Mouse (Mus musculus) heart, embryonic 16.5 days (tissue): Measurements from ENCODE around the gene Nceh1. TPM values are rescaled to one million over a fixed set of nuclear protein-coding genes. Genes with fewer than 3 reads are reported as not detected.

Experiments
- ATAC-seq: fragments of 200-750 bp; cut with Nextera tagmentation; replicated peaks from 2 replicates; pipeline ENCODE4 v1.8.0; 2017; ENCODE audit warnings: moderate number of reproducible peaks; ENCODE audit not compliant: insufficient read depth, low FRiP score; ENCODE audit errors: extremely low read depth
- H3K27ac ChIP-seq: fragments of 300-500 bp; sonication (generic); 2 replicates; pipeline ENCODE4 v1.5.1; 2014; ENCODE audit warnings: mild to moderate bottlenecking, low read length, control low read depth, moderate library complexity
- H3K27me3 ChIP-seq: fragments of 300-500 bp; sonication (generic); 2 replicates; pipeline ENCODE4 v1.6.1; 2014; ENCODE audit warnings: low read length, mixed read lengths; ENCODE audit not compliant: control insufficient read depth, insufficient read depth
- H3K36me3 ChIP-seq: fragments of 300-500 bp; sonication (generic); 2 replicates; pipeline ENCODE4 v1.6.1; 2014; ENCODE audit not compliant: control insufficient read depth, insufficient read depth
- H3K4me1 ChIP-seq: fragments of 300-500 bp; sonication (generic); 2 replicates; pipeline ENCODE4 v1.6.1; 2014; ENCODE audit warnings: low read length, mixed read lengths; ENCODE audit not compliant: control insufficient read depth, insufficient read depth
- H3K4me2 ChIP-seq: fragments of 300-500 bp; sonication (generic); 2 replicates; pipeline ENCODE4 v1.6.1; 2014; ENCODE audit warnings: low read depth, mild to moderate bottlenecking, control low read depth, low read length
- H3K4me3 ChIP-seq: fragments of 300-500 bp; sonication (generic); 2 replicates; pipeline ENCODE4 v1.5.1; 2014; ENCODE audit warnings: mild to moderate bottlenecking, control low read depth, low read length
- H3K9ac ChIP-seq: fragments of 300-500 bp; sonication (generic); 2 replicates; pipeline ENCODE4 v1.6.1; 2014; ENCODE audit warnings: low read length, control low read depth
- H3K9me3 ChIP-seq: fragments of 300-500 bp; sonication (generic); replicated peaks from 2 replicates; pipeline ENCODE4 v1.6.1; 2016; ENCODE audit warnings: low read length; ENCODE audit not compliant: control insufficient read depth
- WGBS: fragments of 180-500 bp; shearing (Covaris S2); extraction: QIAGEN DNeasy Blood & Tissue Kit; methylation state at CpG from one replicate; pipeline ENCODE4 v1.1.7; 2014; 5-methylcytosine and 5-hydroxymethylcytosine counted together
- polyA plus RNA-seq: library from polyadenylated mRNA; unstranded; fragments of >200 nt; fragmentation: Nextera tagmentation; extraction: Ambion mirVana; gene quantifications from 2 replicates; pipeline ENCODE4 v1.2.1, GENCODE M21; 2015

The Nceh1 gene
- polyA plus RNA-seq, 1 experiment from 2014 or later, result 22.3 TPM

DNA sequence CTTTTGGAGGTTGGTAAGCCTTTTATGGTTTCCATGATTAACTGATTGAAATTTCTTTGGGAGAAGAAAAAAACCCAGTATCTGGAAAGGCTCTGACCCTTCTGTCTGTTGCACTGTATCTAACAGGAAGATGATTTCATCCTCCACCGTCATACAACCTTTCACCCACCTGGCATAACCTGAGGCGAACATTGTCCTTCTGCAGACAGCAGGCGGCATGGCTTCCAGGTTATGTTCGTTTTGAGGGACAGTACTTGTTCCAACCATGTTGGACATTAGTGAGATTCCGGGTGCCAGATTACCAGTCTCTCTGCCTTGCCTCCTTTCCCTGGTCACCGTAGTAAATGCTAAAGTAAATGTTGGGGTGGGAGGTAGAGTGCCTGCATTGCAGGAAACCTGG is 51.1 kb downstream of the Nceh1 start:
- no peak overlapping the region for H3K4me2 ChIP-seq
- H3K4me3 ChIP-seq, result no peak overlapping the region
- WGBS, result 72% methylated on average over 6 of the region's 6 CpGs
- H3K4me1 ChIP-seq, result peaks cover 3% of the 10 kb centered on the region; the same call in 1 of the 2 replicates
- no peaks in the 10 kb centered on the region for H3K27me3 ChIP-seq
- H3K9me3 ChIP-seq, result no peaks in the 10 kb centered on the region
- no peak for ATAC-seq
- H3K27ac ChIP-seq, result no peak overlapping the region
- no peak overlapping the region for H3K9ac ChIP-seq
- H3K36me3 ChIP-seq, result no peaks in the 10 kb centered on the region

DNA sequence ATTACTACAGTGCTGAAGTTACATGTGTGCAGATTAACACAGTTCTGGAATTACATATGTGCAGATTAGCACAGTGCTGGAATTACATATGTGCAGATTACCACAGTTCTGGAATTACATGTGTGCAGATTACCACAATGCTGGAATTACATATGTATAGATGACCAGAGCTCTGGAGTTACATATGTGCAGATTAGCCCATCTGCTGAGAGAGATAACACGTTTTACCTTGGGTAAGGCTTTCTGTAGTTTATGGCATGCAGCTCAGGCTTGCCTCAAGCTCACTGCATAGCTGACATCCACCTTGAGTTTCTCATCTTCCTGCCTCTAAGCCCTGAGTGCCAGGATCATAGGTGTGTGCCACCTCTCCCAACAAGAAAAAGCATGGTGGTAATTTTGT is 52.2 kb downstream of the Nceh1 start:
- no peak for ATAC-seq
- peaks cover 3% of the 10 kb centered on the region; the same call in 1 of the 2 replicates for H3K4me1 ChIP-seq
- H3K4me2 ChIP-seq, result no peak overlapping the region
- no peak overlapping the region for H3K4me3 ChIP-seq
- H3K27ac ChIP-seq, result no peak overlapping the region
- H3K9ac ChIP-seq, result no peak overlapping the region
- H3K9me3 ChIP-seq, result no peaks in the 10 kb centered on the region
- WGBS, result 65% methylated on average over 1 of the region's 1 CpGs
- 0 out of 2 replicates have a peak, but pooled peaks cover 3% of the 10 kb centered on the region for H3K36me3 ChIP-seq
- no peaks in the 10 kb centered on the region for H3K27me3 ChIP-seq

DNA sequence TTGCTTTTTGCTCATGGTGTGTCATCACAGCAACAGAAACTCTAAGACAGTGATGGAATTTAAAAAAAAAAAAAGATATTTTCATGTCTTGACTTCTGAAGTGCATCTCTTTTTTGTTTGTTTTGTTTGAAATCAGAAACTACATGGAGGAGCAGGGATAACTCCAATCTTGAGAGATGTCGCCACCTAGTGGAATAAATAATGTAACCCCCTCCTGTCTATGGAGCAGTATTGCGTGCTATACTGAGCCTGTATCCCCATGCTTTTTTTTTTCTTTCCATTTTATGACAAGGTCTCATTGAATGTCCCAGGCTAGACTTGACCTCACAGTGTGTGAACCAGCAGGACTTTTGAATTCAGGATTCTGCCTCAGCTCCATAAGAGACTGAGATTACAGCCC is 54.5 kb downstream of the Nceh1 start:
- no peak overlapping the region for H3K4me2 ChIP-seq
- no peak overlapping the region for H3K27ac ChIP-seq
- no peak overlapping the region for H3K9ac ChIP-seq
- 7% methylated on average over 2 of the region's 2 CpGs for WGBS
- peaks cover 3% of the 10 kb centered on the region; the same call in 1 of the 2 replicates for H3K4me1 ChIP-seq
- no peak overlapping the region for H3K4me3 ChIP-seq
- H3K9me3 ChIP-seq, result no peaks in the 10 kb centered on the region
- no peak for ATAC-seq
- no peaks in the 10 kb centered on the region for H3K27me3 ChIP-seq
- H3K36me3 ChIP-seq, result peaks cover 13% of the 10 kb centered on the region

DNA sequence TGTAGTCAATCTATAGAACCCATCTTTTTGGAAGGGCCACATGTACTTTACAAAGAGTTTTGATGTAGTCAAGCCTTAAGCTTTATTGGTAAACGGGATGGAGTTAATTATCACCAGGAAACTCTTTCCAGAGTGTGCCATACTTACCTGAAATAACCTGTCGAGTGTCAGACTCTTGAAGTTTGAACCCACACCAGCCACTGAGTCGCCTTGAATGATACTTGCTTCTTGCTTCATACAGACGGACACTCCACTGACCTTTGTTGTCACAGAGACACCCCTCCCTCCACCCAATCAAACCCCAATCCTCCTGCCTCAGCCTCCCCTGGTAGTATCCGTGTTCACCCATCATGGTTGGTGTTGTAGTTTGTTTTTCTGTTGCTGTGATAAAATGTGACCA is 55.8 kb downstream of the Nceh1 start:
- ATAC-seq, result no peak
- Histone ChIP-seq H3K4me1 (peaks cover 3% of the 10 kb centered on the region; the same call in 1 of the 2 replicates), H3K9me3 (no peaks in the 10 kb centered on the region), H3K4me3 (no peak overlapping the region), H3K36me3 (peaks cover 13% of the 10 kb centered on the region), H3K27me3 (no peaks in the 10 kb centered on the region), H3K27ac (no peak overlapping the region), H3K4me2 (no peak overlapping the region), H3K9ac (no peak overlapping the region)
- 83% methylated on average over 5 of the region's 5 CpGs for WGBS

DNA sequence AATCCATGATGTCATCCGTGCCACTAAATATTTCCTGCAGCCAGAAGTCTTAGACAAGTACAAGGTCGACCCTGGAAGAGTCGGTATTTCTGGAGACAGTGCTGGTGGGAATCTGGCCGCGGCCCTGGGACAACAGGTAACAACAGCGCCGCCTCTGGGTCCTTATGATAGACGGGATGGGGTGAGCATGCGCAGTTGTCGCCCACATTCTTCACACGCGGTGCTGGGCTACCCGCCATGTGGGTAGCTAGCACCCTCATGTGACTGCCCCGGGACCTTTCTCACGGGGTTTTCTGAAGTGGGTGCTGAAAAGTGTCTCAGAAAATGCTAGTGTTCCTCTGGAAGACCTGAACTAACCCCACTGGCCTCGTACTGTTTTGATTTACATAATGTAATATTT is 56.8 kb downstream of the Nceh1 start:
- no peak for ATAC-seq
- H3K4me3 ChIP-seq, result no peak overlapping the region
- WGBS, result 81% methylated on average over 16 of the region's 16 CpGs

DNA sequence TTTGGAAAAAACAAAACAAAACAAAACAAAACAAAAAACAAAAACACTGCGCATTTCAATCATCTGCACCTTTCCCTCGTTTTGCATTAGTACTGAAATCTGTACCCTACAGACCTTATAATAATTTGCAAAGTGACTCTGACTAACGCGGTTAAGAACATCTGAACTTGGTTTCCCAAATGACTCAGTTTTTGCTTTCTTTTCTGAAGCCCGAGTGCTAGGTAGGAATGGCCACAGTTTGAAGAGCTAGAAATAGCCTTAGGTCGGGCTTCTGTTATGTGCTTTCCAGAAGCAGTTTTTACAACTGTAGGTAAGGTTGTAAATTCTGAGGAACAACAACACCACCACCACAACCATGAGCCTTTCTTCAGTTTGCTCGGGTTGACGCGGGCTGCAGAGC is 59.1 kb downstream of the Nceh1 start:
- Histone ChIP-seq H3K4me3 (no peak overlapping the region), H3K36me3 (peaks cover 13% of the 10 kb centered on the region), H3K4me1 (no peaks in the 10 kb centered on the region), H3K27ac (no peak overlapping the region), H3K9me3 (no peaks in the 10 kb centered on the region), H3K27me3 (no peaks in the 10 kb centered on the region), H3K9ac (no peak overlapping the region), H3K4me2 (no peak overlapping the region)
- ATAC-seq, result no peak
- WGBS, result 89% methylated on average over 9 of the region's 9 CpGs

More for the DNA sequence above, 56.8 kb downstream of the Nceh1 start:
- Histone ChIP-seq H3K36me3 (peaks cover 13% of the 10 kb centered on the region), H3K4me2 (no peak overlapping the region), H3K9ac (no peak overlapping the region), H3K9me3 (no peaks in the 10 kb centered on the region), H3K4me1 (no peaks in the 10 kb centered on the region), H3K27me3 (no peaks in the 10 kb centered on the region), H3K27ac (no peak overlapping the region)

DNA sequence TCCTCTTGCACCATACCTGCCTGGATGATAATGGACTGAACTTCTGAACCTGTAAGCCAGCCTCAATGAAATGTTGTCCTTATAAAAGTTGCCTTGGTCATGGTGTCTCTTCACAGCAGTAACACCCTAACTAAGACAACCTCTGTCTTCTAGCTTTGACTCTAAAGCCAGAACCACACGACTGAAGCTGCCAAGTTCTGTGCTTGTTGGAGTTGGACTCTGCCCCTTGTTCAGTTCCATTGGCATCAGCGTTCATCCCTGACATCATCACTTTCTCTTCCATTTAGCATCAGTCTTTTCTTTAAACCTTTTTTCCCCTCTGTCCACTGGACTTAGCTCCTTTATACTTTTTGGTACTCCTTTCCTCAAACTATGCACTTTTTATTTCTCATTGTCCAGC is 63.4 kb downstream of the Nceh1 start:
- no peak overlapping the region for H3K4me2 ChIP-seq
- ATAC-seq, result no peak
- H3K4me1 ChIP-seq, result no peaks in the 10 kb centered on the region
- no peak overlapping the region for H3K4me3 ChIP-seq
- no peak overlapping the region for H3K9ac ChIP-seq
- 83% methylated on average over 2 of the region's 2 CpGs for WGBS
- H3K36me3 ChIP-seq, result peaks cover 9% of the 10 kb centered on the region
- no peaks in the 10 kb centered on the region for H3K9me3 ChIP-seq
- no peak overlapping the region for H3K27ac ChIP-seq
- no peaks in the 10 kb centered on the region for H3K27me3 ChIP-seq

DNA sequence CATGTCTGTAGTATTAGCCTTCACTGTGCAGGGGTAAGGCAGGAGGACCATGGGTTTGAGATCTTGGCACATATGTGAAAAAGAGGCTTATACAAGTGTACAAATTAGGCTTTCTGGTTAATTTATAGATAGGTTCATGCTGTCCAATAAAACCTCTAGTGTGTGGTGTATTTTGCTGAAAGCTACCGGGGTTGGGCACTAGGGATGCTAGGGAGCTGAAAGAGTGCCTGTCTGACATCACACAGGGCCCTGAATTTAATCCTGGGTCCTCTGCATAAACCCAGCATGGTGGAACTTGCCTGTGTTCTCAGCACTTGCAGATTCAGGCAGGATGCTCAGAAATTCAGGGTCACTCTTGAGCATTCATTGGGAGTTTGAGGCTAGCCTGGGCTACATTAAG is 65.0 kb downstream of the Nceh1 start:
- WGBS, result 80% methylated on average over 1 of the region's 1 CpGs
- Histone ChIP-seq H3K27ac (no peak overlapping the region), H3K36me3 (no peaks in the 10 kb centered on the region), H3K4me1 (no peaks in the 10 kb centered on the region), H3K4me3 (no peak overlapping the region), H3K9me3 (no peaks in the 10 kb centered on the region), H3K9ac (no peak overlapping the region), H3K27me3 (no peaks in the 10 kb centered on the region), H3K4me2 (no peak overlapping the region)
- ATAC-seq, result no peak

DNA sequence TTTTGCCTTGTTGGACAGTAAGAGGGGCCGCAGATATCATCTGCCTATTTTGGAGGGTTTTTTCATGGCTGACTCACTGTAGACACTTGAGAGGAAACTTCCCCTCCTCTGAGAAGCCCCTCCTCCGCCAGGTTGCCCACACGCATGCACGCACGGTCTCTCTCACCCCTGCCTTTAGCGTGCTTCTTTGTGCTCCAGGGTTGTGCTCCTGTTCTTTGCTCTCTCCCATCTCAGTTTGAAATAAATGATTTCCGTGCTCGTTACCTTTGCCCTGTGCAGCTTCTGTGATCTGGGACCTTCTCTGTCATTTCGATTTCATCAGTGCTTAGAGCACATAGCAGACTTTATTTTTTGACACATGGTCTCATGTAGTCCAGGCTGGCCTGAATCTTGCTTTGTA is 66.3 kb downstream of the Nceh1 start:
- Histone ChIP-seq H3K4me1 (no peaks in the 10 kb centered on the region), H3K27ac (no peak overlapping the region), H3K9me3 (no peaks in the 10 kb centered on the region), H3K27me3 (no peaks in the 10 kb centered on the region), H3K4me2 (no peak overlapping the region), H3K36me3 (no peaks in the 10 kb centered on the region), H3K9ac (no peak overlapping the region), H3K4me3 (no peak overlapping the region)
- 91% methylated on average over 9 of the region's 9 CpGs for WGBS
- ATAC-seq, result no peak

DNA sequence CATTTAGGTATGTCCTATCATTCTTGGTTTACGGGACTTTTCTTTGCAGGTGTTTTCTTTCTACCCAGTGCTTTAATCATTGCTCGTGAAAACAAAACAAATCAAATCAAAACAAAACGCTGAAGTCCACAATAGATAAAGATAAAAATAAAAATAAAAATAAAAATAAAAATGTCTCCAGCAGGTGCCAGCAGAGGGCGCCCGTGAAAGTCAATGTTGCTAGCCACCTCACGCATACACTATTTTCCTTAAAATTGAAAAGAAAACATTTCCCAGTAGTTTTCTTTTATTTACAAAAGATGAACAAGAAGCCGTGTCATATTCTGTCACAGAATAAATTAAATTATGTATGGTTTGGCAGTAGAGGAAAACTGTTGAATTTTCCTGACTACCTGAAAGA is 68.2 kb downstream of the Nceh1 start:
- 29% methylated on average over 7 of the region's 7 CpGs for WGBS
- H3K27ac ChIP-seq, result no peak overlapping the region

More for the DNA sequence above, 68.2 kb downstream of the Nceh1 start:
- H3K36me3 ChIP-seq, result no peaks in the 10 kb centered on the region
- no peak overlapping the region for H3K4me2 ChIP-seq
- H3K27me3 ChIP-seq, result no peaks in the 10 kb centered on the region
- H3K9ac ChIP-seq, result no peak overlapping the region
- no peaks in the 10 kb centered on the region for H3K4me1 ChIP-seq
- no peaks in the 10 kb centered on the region for H3K9me3 ChIP-seq
- ATAC-seq, result no peak
- H3K4me3 ChIP-seq, result no peak overlapping the region
